Mouse (Mus musculus) ES-Bruce4 (cell line): Measurements from ENCODE around the gene Inhbb. TPM values are rescaled to one million over a fixed set of nuclear protein-coding genes. Genes with fewer than 3 reads are reported as not detected.

ENCODE experiments used
- H3K27ac ChIP-seq: 2 replicates; pipeline ENCODE4 v1.5.1; 2012; ENCODE audit warnings: low read length, inconsistent platforms; ENCODE audit not compliant: insufficient read depth
- H3K27me3 ChIP-seq: 2 replicates; pipeline ENCODE4 v1.6.1; 2012; ENCODE audit warnings: mild to moderate bottlenecking, low read length, inconsistent platforms; ENCODE audit not compliant: control insufficient read depth, poor library complexity, insufficient read depth, severe bottlenecking
- H3K36me3 ChIP-seq: 2 replicates; pipeline ENCODE4 v1.6.1; 2012; ENCODE audit warnings: inconsistent platforms, mild to moderate bottlenecking, low read length, moderate library complexity; ENCODE audit not compliant: control insufficient read depth, poor library complexity, insufficient read depth, severe bottlenecking
- H3K4me1 ChIP-seq: one replicate; pipeline ENCODE4 v1.8.1; 2011; ENCODE audit warnings: low read length; ENCODE audit not compliant: control insufficient read depth, insufficient read depth
- H3K4me3 ChIP-seq: 2 replicates; pipeline ENCODE4 v1.5.1; 2011; ENCODE audit warnings: low read depth, mild to moderate bottlenecking, low read length
- H3K9ac ChIP-seq: 2 replicates; pipeline ENCODE4 v1.6.1; 2012; ENCODE audit warnings: low read depth, mild to moderate bottlenecking, inconsistent platforms; ENCODE audit not compliant: poor library complexity, severe bottlenecking
- H3K9me3 ChIP-seq: replicated peaks from 2 replicates; pipeline ENCODE4 v1.6.1; 2012; ENCODE audit warnings: mild to moderate bottlenecking, low read length, inconsistent platforms; ENCODE audit not compliant: control insufficient read depth, poor library complexity, insufficient read depth, severe bottlenecking
- CTCF ChIP-seq: IDR thresholded peaks from one replicate; pipeline ENCODE4 v1.8.1; 2011; ENCODE audit warnings: low read depth, low read length
- EP300 ChIP-seq: IDR thresholded peaks from 2 replicates; pipeline ENCODE4 v1.6.1; 2011; ENCODE audit warnings: low read depth, low read length; ENCODE audit not compliant: insufficient read depth
- POLR2A ChIP-seq: IDR thresholded peaks from one replicate; pipeline ENCODE4 v1.8.1; 2011; ENCODE audit warnings: low read length; ENCODE audit not compliant: insufficient read depth
- polyA plus RNA-seq: library from polyadenylated mRNA; stranded (reverse); fragments of >200 nt; gene quantifications from 2 replicates; pipeline ENCODE4 v1.2.4, GENCODE M21; 2011; ENCODE audit warnings: low read depth; ENCODE audit not compliant: missing spikeins, insufficient read depth, insufficient read length

The Inhbb gene
- polyA plus RNA-seq, 1 experiment: 1.9 TPM

GRCm38 (mm10) chr1:119409106-119409505, 12.9 kb downstream of the Inhbb start:
- H3K4me3 ChIP-seq: no peak overlapping the region
- H3K27ac ChIP-seq: no peak overlapping the region
- no peaks in the 10 kb centered on the region for H3K27me3 ChIP-seq
- no peaks in the 10 kb centered on the region for H3K36me3 ChIP-seq
- no peak overlapping the region for H3K9ac ChIP-seq
- TF ChIP-seq POLR2A (no peak), CTCF (no peak), EP300 (no peak)
- no peaks in the 10 kb centered on the region for H3K9me3 ChIP-seq
- peaks cover 15% of the 10 kb centered on the region for H3K4me1 ChIP-seq

DNA sequence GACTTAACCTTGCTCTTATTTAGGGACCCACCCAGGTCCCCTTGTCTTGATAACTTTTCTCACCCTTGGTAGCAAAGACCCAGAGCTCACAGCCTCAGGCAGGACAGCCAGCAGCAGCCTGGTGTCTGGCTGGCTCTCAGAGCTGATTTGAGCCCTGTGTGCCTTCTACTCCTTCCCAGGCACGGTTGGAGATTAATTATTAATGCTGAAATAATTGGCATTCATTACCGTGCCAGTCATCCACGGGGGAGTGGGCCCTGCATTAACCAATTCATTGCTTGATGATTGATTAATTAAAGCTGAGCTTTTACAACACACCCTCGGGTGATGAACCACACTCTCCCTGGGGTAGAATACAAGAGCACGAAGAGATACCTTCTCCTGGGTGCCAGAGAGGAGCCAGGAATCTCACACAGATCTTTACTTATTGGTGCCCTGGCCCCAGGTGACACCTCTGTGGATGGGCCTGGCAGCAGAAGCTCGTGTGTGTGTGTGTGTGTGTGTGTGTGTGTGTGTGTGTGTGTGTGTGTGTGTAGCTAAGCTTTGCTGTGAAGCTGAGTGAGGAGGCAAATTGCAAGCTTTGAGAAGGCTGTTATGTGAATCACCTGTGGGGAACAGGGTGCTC, 14.2 kb downstream of the Inhbb start:
- H3K27me3 ChIP-seq: no peaks in the 10 kb centered on the region
- H3K36me3 ChIP-seq: no peaks in the 10 kb centered on the region
- peaks cover 15% of the 10 kb centered on the region for H3K4me1 ChIP-seq
- no peak overlapping the region for H3K27ac ChIP-seq
- H3K9ac ChIP-seq: no peak overlapping the region
- no peak overlapping the region for H3K4me3 ChIP-seq
- TF ChIP-seq CTCF (no peak), EP300 (no peak), POLR2A (no peak)
- no peaks in the 10 kb centered on the region for H3K9me3 ChIP-seq

GRCm38 (mm10) chr1:119404798-119405197, 17.2 kb downstream of the Inhbb start:
- H3K9me3 ChIP-seq: no peaks in the 10 kb centered on the region
- no peak overlapping the region for H3K9ac ChIP-seq
- no peak overlapping the region for H3K4me3 ChIP-seq
- no peaks in the 10 kb centered on the region for H3K36me3 ChIP-seq
- H3K27ac ChIP-seq: no peak overlapping the region
- TF ChIP-seq POLR2A (no peak), EP300 (0 out of 2 replicates have a peak, but pooled peaks have one; percentile 10), CTCF (no peak)
- H3K4me1 ChIP-seq: peaks cover 21% of the 10 kb centered on the region
- no peaks in the 10 kb centered on the region for H3K27me3 ChIP-seq

DNA sequence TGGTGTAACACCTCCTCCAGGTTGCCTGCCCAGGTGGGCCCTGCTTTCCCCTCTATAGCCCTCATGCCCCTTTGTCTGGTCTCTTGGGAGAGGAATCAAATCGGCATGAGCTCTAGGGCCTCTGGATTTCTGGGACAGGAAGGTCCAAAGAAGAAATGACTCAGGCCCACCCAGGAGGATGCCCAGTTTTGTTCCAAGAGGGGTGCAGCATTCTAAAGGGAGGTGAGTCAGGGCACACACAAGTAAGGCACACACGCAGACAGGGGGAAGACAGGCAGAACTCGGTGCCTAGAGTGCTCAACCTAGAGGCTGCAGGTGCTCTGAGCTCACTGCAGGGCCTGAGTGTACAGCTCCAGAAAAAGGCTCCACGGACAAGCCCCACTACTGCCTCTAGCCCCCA, 17.7 kb downstream of the Inhbb start:
- Histone ChIP-seq H3K9ac (no peak overlapping the region), H3K36me3 (no peaks in the 10 kb centered on the region), H3K27me3 (no peaks in the 10 kb centered on the region), H3K4me1 (peaks cover 17% of the 10 kb centered on the region), H3K9me3 (no peaks in the 10 kb centered on the region), H3K27ac (no peak overlapping the region), H3K4me3 (no peak overlapping the region)
- TF ChIP-seq POLR2A: no peak
- TF ChIP-seq EP300: no peak
- no peak for TF ChIP-seq CTCF

GRCm38 (mm10) chr1:119401249-119401648, 20.8 kb downstream of the Inhbb start:
- H3K36me3 ChIP-seq: no peaks in the 10 kb centered on the region
- H3K27ac ChIP-seq: peak overlapping the region; percentile 90
- no peaks in the 10 kb centered on the region for H3K9me3 ChIP-seq
- H3K4me3 ChIP-seq: no peak overlapping the region
- no peaks in the 10 kb centered on the region for H3K27me3 ChIP-seq
- H3K4me1 ChIP-seq: peaks cover 18% of the 10 kb centered on the region
- TF ChIP-seq POLR2A (no peak), EP300 (no peak), CTCF (no peak)
- H3K9ac ChIP-seq: no peak overlapping the region

DNA sequence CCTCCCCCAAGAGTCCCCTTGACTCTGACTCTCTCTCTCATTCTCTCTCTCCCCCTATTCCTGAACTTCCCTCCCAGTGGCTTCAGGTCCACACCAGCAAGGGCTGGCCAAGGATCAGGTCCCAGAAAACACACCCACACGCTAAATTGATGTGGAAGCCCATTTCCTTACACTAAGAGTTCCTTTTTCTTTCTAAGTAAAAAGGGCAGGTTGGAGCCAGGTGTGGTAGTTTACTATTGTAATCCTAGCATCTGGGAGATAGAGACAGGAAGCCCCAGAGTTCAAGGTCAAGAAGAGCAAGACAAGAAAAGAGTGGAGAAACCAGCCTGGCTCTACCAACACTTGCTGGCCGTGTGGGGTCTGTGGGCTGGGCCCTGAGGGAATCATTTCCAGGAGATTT, 23.4 kb downstream of the Inhbb start:
- H3K27me3 ChIP-seq: no peaks in the 10 kb centered on the region
- no peak for TF ChIP-seq POLR2A
- peak; percentile 83 for TF ChIP-seq EP300
- H3K9ac ChIP-seq: no peak overlapping the region
- peak overlapping the region; percentile 93 for H3K27ac ChIP-seq
- no peaks in the 10 kb centered on the region for H3K9me3 ChIP-seq
- no peak overlapping the region for H3K4me3 ChIP-seq
- no peaks in the 10 kb centered on the region for H3K36me3 ChIP-seq
- peaks cover 14% of the 10 kb centered on the region for H3K4me1 ChIP-seq
